Mouse (Mus musculus) cortical plate, adult 2 months (tissue): ENCODE data around the gene Stard8. TPM values are rescaled to one million over a fixed set of nuclear protein-coding genes. Genes with fewer than 3 reads are reported as not detected.
"Not testable (repeated sequence)": the region's sequence is repeated elsewhere in the genome, so short reads cannot be mapped to it uniquely, and the experiment has no call there.

Experiments used
- H3K27ac ChIP-seq: fragments of 200-500 bp; 2 replicates; pipeline ENCODE4 v1.5.1; 2012; ENCODE audit warnings: low read length, control low read depth, inconsistent platforms; ENCODE audit not compliant: insufficient read depth
- H3K4me1 ChIP-seq: fragments of 200-500 bp; 2 replicates; pipeline ENCODE4 v1.6.1; 2011; ENCODE audit warnings: low read length; ENCODE audit not compliant: control insufficient read depth, insufficient read depth
- H3K4me3 ChIP-seq: fragments of 200-500 bp; 2 replicates; pipeline ENCODE4 v1.5.1; 2011; ENCODE audit warnings: mild to moderate bottlenecking, low read length, control low read depth; ENCODE audit not compliant: insufficient read depth
- CTCF ChIP-seq: fragments of 200-500 bp; IDR thresholded peaks from 2 replicates; pipeline ENCODE4 v1.5.1; 2011; ENCODE audit warnings: mild to moderate bottlenecking, control low read depth, low read length; ENCODE audit not compliant: insufficient read depth; ENCODE audit errors: extremely low read depth
- POLR2A ChIP-seq: fragments of 200-500 bp; IDR thresholded peaks from 2 replicates; pipeline ENCODE4 v1.6.1; 2011; ENCODE audit warnings: mild to moderate bottlenecking, low read length, control low read depth; ENCODE audit not compliant: insufficient read depth; ENCODE audit errors: extremely low read depth
- polyA plus RNA-seq: library from polyadenylated mRNA; depleted of rRNA; stranded (reverse); fragments of >200 nt; gene quantifications from 2 replicates; pipeline ENCODE4 v1.2.3, GENCODE M21; 2012; rRNA removed

The Stard8 gene
- polyA plus RNA-seq, 1 experiment = 31.9 TPM

- no peak for TF ChIP-seq CTCF
- no peak for TF ChIP-seq POLR2A
- no peaks in the 10 kb centered on the region for H3K4me1 ChIP-seq
- H3K4me3 ChIP-seq = no peak overlapping the region
- no peak overlapping the region for H3K27ac ChIP-seq
Observed at GRCm38 (mm10) chrX:99092704-99093103, 89.7 kb downstream of the Stard8 start.

- H3K4me3 ChIP-seq = not testable (repeated sequence)
Observed at GRCm38 (mm10) chrX:99111088-99111724, 108.2 kb downstream of the Stard8 start.

GRCm38 (mm10) chrX:99119510-99119909, 116.5 kb downstream of the Stard8 start:
- TF ChIP-seq POLR2A = no peak
- Histone ChIP-seq H3K4me1 (no peaks in the 10 kb centered on the region), H3K27ac (no peak overlapping the region), H3K4me3 (no peak overlapping the region)

More at GRCm38 (mm10) chrX:99111088-99111724, 108.2 kb downstream of the Stard8 start:
- not testable (repeated sequence) for H3K4me1 ChIP-seq, H3K27ac ChIP-seq

Other genes starting within 250 kb of the Stard8 start
- gene Ophn1, start 112.2 kb upstream of the Stard8 start, polyA plus RNA-seq = 28.3 and 31.4 TPM in 2 replicates
- 19.8 and 20.7 TPM in 2 replicates for gene Yipf6, start 66.9 kb upstream of the Stard8 start, polyA plus RNA-seq
- gene Efnb1, start 132.9 kb downstream of the Stard8 start, polyA plus RNA-seq = 8.2 and 8.3 TPM in 2 replicates